Mouse (Mus musculus) heart, embryonic 11.5 days (tissue): ENCODE data around the gene Fpr3. TPM values are rescaled to one million over a fixed set of nuclear protein-coding genes. Genes with fewer than 3 reads are reported as not detected.
A peak's percentile ranks its signal among the peaks of the same experiment; 100 is the strongest.

Experiments used
- ATAC-seq: fragments of 200-750 bp; cut with Nextera tagmentation; replicated peaks from 2 replicates; pipeline ENCODE4 v1.8.0; 2017; ENCODE audit warnings: moderate library complexity; ENCODE audit not compliant: insufficient number of reproducible peaks, low FRiP score, low TSS enrichment
- H3K27ac ChIP-seq: fragments of 300-500 bp; sonication (generic); 2 replicates; pipeline ENCODE4 v1.5.1; 2014; ENCODE audit warnings: mild to moderate bottlenecking, low read depth, low read length
- H3K27me3 ChIP-seq: fragments of 300-500 bp; sonication (generic); 2 replicates; pipeline ENCODE4 v1.6.1; 2014; ENCODE audit warnings: mild to moderate bottlenecking, low read length, mixed read lengths; ENCODE audit not compliant: control insufficient read depth, insufficient read depth
- H3K36me3 ChIP-seq: fragments of 300-500 bp; sonication (generic); 2 replicates; pipeline ENCODE4 v1.6.1; 2014; ENCODE audit warnings: mild to moderate bottlenecking, low read length, moderate library complexity, mixed read lengths; ENCODE audit not compliant: control insufficient read depth, insufficient read depth
- H3K4me1 ChIP-seq: fragments of 300-500 bp; sonication (generic); 2 replicates; pipeline ENCODE4 v1.6.1; 2014; ENCODE audit warnings: low read length; ENCODE audit not compliant: control insufficient read depth, insufficient read depth
- H3K4me2 ChIP-seq: fragments of 300-500 bp; sonication (generic); 2 replicates; pipeline ENCODE4 v1.6.1; 2014; ENCODE audit warnings: mild to moderate bottlenecking, moderate library complexity
- H3K4me3 ChIP-seq: fragments of 300-500 bp; sonication (generic); 2 replicates; pipeline ENCODE4 v1.5.1; 2014; ENCODE audit warnings: low read depth, low read length
- H3K9ac ChIP-seq: fragments of 300-500 bp; sonication (generic); 2 replicates; pipeline ENCODE4 v1.6.1; 2014; ENCODE audit warnings: mild to moderate bottlenecking, low read depth, low read length, moderate library complexity
- H3K9me3 ChIP-seq: fragments of 300-500 bp; sonication (generic); replicated peaks from 2 replicates; pipeline ENCODE4 v1.6.1; 2016; ENCODE audit warnings: low read length; ENCODE audit not compliant: control insufficient read depth
- WGBS: fragments of 180-500 bp; shearing (Covaris S2); extraction: QIAGEN DNeasy Blood & Tissue Kit; methylation state at CpG from one replicate; pipeline ENCODE4 v1.1.7; 2014; ENCODE audit not compliant: insufficient replicate concordance; 5-methylcytosine and 5-hydroxymethylcytosine counted together
- polyA plus RNA-seq: library from polyadenylated mRNA; unstranded; fragments of >200 nt; fragmentation: Nextera tagmentation; extraction: Ambion mirVana; gene quantifications from 2 replicates; pipeline ENCODE4 v1.2.1, GENCODE M21; 2014

Gene Fpr3
- polyA plus RNA-seq, 1 experiment from 2014 or later, result not detected

DNA sequence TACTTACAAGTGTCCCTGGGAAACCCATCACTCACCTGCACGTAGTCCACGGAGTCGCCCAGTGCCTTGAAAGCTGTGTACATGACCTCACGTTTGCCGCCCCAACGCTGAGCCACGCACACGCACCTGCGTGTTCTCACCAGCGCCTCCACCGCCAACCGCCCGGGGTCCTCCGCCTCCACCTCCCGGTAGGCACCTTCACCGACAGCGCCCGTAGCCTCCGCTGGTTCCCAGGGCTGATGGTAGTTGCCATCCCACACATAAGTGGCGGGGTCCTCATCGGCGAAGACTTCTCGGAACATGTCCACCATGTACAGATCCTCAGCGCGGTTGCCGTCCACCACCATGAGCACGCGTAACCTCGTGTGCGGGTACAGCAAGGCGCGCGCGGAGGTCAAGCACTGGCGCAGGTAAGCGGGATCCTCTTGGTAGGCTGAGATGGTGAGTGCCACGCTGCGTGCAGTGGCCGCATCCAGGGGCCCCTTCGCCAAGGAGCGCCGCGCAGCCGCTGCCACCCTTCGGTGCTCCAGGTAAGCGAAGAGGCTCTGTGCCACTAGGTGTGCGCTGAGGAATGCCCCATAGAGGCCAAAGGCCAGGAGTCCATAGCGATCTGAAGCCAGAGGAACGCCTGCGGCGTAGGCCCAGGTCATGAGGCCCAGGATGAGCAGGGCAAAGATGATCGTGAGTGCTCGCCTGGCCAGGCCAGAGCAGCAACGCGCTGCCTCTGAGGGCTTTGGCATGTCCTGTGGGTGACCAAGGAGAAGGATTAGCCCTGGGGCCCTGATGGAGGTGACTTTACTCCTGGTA lies 37.5 kb upstream of the Fpr3 start:
- peak overlapping the region; percentile 39 for H3K4me2 ChIP-seq
- peaks cover 16% of the 10 kb centered on the region for H3K27me3 ChIP-seq
- no peaks in the 10 kb centered on the region for H3K36me3 ChIP-seq
- H3K4me1 ChIP-seq, result no peaks in the 10 kb centered on the region
- no peaks in the 10 kb centered on the region for H3K9me3 ChIP-seq
- H3K27ac ChIP-seq, result no peak overlapping the region
- no peak for ATAC-seq
- 14% methylated on average over 55 of the region's 55 CpGs for WGBS
- H3K9ac ChIP-seq, result no peak overlapping the region
- peak overlapping the region; percentile 18; the same call in 1 of the 2 replicates for H3K4me3 ChIP-seq

DNA sequence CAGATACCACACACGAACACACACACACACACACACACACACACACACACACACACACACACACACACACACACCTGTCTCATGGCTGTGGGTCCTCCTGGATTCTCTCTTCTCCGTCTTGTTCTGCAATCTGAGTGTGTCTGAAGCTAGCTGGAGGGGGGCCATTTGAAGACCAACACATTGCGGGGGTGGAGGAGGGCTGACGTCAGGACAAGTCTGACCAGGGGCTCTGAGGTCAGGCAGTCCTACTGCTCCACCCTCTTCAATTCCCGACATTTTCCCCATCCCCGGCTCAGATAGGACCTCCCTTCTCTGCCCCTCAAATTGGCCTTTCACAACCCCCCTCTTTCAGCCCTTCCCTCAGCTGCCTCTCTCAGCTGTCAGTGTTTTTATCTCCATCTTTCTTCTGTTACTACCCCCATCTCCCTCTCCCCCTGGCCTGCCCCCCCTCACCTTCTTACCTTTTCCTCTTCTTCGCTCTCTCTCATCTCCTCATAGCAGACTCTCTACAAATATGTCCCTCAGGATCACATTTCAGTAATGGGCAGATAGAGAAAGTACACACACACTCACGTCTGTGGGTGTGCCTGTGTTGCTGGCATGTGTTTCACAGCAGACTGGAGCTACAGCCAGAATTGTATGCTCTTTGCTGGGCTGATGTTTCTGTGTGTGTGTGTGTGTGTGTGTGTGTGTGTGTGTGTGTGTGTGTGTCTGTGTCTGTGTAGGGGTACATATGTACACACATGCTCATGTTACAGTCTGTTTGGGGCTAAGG lies 32.4 kb upstream of the Fpr3 start, which contains the start of gene Has1:
Gene Has1, minus strand, starts transcription at position 142 of the 775 bp plus-strand sequence.
- WGBS, result 38% methylated on average over 8 of the region's 8 CpGs
- Histone ChIP-seq H3K27me3 (peaks cover 4% of the 10 kb centered on the region), H3K9ac (no peak within 1 kb of the TSS), H3K9me3 (no peaks in the 10 kb centered on the region), H3K27ac (no peak within 1 kb of the TSS), H3K4me2 (no peak within 1 kb of the TSS), H3K4me1 (no peaks in the 10 kb centered on the region), H3K4me3 (no peak within 1 kb of the TSS), H3K36me3 (no peaks in the 10 kb centered on the region; the same call in 1 of the 2 replicates)
- ATAC-seq, result no peak

DNA sequence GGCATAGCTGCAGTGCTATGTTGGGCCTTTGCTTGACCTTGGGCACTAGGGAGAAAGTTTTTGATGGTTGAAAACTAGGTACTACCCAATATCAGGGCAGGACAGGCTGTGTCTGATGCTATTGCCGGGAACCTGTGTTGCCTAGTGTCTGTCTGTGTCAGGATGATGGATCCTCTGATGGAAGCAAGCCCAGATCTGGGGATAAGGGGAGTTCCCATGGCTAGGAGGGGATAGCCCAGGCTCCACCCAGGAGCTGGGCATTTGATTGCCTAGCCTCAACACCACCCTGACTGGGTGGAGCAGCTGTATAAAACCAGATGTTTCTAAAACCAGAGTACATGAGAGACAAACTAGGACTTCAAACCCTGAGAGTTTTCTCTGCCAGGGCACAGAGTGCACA lies 31.0 kb upstream of the Fpr3 start:
- WGBS, result 79% methylated on average over 1 of the region's 1 CpGs
- H3K4me1 ChIP-seq, result no peaks in the 10 kb centered on the region
- no peak overlapping the region for H3K4me3 ChIP-seq
- no peak overlapping the region for H3K9ac ChIP-seq
- no peak overlapping the region for H3K4me2 ChIP-seq
- H3K27me3 ChIP-seq, result no peaks in the 10 kb centered on the region
- H3K36me3 ChIP-seq, result no peaks in the 10 kb centered on the region; the same call in 1 of the 2 replicates
- H3K9me3 ChIP-seq, result no peaks in the 10 kb centered on the region
- no peak overlapping the region for H3K27ac ChIP-seq
- no peak; the same call in 1 of the 2 replicates for ATAC-seq

GRCm38 (mm10) chr17:17857446-17857845 lies 30.2 kb upstream of the Fpr3 start:
- Histone ChIP-seq H3K9ac (no peak overlapping the region), H3K36me3 (no peaks in the 10 kb centered on the region; the same call in 1 of the 2 replicates)
- 85% methylated on average over 1 of the region's 1 CpGs for WGBS

DNA sequence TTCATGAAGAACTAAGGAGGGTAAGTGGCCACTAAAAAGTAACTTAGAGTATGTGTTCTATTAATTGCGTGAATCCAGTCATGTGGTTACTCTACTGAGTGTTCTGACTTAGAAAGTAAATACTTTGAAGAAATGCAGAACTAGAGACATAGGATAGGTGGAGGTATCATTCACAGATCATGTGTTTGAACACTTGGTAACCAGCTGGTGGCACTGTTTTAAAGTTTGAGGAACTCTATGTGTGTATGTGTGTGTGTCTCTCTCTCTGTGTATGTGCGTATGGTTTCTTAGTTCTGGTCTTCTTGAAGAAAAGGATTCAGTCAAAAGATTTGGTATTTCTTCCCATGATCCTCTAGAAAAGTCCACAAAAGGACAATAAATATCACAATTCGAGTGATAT lies 27.5 kb upstream of the Fpr3 start:
- Histone ChIP-seq H3K4me1 (no peaks in the 10 kb centered on the region), H3K27ac (no peak overlapping the region), H3K36me3 (no peaks in the 10 kb centered on the region; the same call in 1 of the 2 replicates), H3K9me3 (no peaks in the 10 kb centered on the region; the same call in 1 of the 2 replicates), H3K4me2 (no peak overlapping the region), H3K9ac (no peak overlapping the region), H3K4me3 (no peak overlapping the region), H3K27me3 (no peaks in the 10 kb centered on the region)
- WGBS, result 76% methylated on average over 3 of the region's 3 CpGs
- no peak for ATAC-seq

More at GRCm38 (mm10) chr17:17857446-17857845, 30.2 kb upstream of the Fpr3 start:
- ATAC-seq, result no peak
- H3K4me1 ChIP-seq, result no peaks in the 10 kb centered on the region
- H3K9me3 ChIP-seq, result no peaks in the 10 kb centered on the region; the same call in 1 of the 2 replicates
- H3K27ac ChIP-seq, result no peak overlapping the region
- H3K4me2 ChIP-seq, result no peak overlapping the region
- no peak overlapping the region for H3K4me3 ChIP-seq
- H3K27me3 ChIP-seq, result no peaks in the 10 kb centered on the region

DNA sequence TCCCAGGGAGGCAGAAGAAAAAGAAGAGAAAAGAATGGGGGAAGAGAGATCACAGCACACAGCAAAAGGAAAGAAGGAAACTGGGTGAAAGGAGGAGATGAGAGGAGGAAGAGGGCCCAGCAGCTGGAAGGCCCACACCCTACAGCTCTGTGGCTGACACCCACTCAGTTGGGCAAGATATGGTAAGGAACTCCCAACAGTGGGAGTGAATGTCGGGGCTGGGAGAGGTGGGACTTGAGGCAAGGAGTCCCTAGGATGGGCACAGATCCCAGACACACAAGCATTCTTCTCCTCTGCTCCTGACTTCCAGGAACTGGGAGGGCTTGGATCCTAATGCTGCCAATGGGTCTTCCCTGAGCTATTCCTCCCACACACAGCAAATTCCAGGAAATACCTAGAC lies 25.3 kb upstream of the Fpr3 start:
- H3K36me3 ChIP-seq, result no peaks in the 10 kb centered on the region; the same call in 1 of the 2 replicates
- H3K27ac ChIP-seq, result no peak overlapping the region
- H3K4me1 ChIP-seq, result no peaks in the 10 kb centered on the region
- no peaks in the 10 kb centered on the region; the same call in 1 of the 2 replicates for H3K9me3 ChIP-seq
- H3K9ac ChIP-seq, result no peak overlapping the region
- no peak overlapping the region for H3K4me2 ChIP-seq
- H3K27me3 ChIP-seq, result no peaks in the 10 kb centered on the region
- no peak for ATAC-seq
- H3K4me3 ChIP-seq, result no peak overlapping the region
- 54% methylated on average over 1 of the region's 1 CpGs for WGBS

- Histone ChIP-seq H3K9me3 (no peaks in the 10 kb centered on the region; the same call in 1 of the 2 replicates), H3K4me2 (no peak overlapping the region), H3K27me3 (no peaks in the 10 kb centered on the region), H3K4me3 (no peak overlapping the region), H3K27ac (no peak overlapping the region), H3K4me1 (no peaks in the 10 kb centered on the region), H3K36me3 (no peaks in the 10 kb centered on the region; the same call in 1 of the 2 replicates), H3K9ac (no peak overlapping the region)
- ATAC-seq, result no peak
- 60% methylated on average over 2 of the region's 2 CpGs for WGBS
Measured at GRCm38 (mm10) chr17:17865168-17865567, 22.5 kb upstream of the Fpr3 start.

DNA sequence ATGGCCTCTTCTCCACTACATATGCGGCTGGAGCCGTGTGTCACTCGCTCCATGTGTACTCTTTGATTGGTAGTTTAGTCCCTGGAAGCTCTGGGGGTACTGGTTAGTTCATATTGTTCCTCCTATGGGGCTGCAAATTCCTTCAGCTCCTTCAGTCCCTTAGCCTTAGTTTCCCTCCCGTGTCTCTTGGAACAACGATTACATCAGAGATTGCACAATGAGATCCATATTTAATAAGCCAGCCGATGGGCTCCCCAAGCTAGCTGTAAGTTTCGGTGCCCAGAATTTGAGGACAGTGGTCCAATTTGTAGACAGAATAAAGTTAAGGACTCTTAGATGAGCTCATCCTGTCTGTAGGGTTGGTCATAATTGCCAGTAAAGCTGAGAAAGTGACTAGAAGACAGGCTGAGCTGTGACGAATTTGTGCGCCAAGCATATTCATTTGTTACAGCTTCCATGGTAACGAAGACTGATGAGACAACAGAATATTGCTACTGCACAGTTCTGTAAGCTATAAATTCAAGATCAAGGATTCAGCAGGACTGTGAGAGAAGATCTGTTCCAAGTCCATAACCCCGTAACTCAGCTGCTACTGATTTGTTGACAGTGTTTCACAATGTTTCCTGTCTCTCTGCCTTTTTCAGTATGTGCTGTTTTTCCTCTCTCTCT lies 20.7 kb upstream of the Fpr3 start:
- Histone ChIP-seq H3K9me3 (no peaks in the 10 kb centered on the region; the same call in 1 of the 2 replicates), H3K4me1 (no peaks in the 10 kb centered on the region), H3K36me3 (no peaks in the 10 kb centered on the region; the same call in 1 of the 2 replicates), H3K4me3 (no peak overlapping the region), H3K4me2 (no peak overlapping the region), H3K9ac (no peak overlapping the region), H3K27me3 (no peaks in the 10 kb centered on the region), H3K27ac (no peak overlapping the region)
- ATAC-seq, result no peak
- 86% methylated on average over 11 of the region's 11 CpGs for WGBS
